Mouse (Mus musculus): ENCODE results near the gene Sik1. TPM values are rescaled to one million over a fixed set of nuclear protein-coding genes. Genes with fewer than 3 reads are reported as not detected.
"Not testable (repeated sequence)": the region's sequence is repeated elsewhere in the genome, so short reads cannot be mapped to it uniquely, and the experiment has no call there.

The Sik1 gene
- total RNA-seq (2021), result 100 to 1,000 TPM; 124 to 127 TPM
- long read RNA-seq, experiment 1, partial matches to known transcripts, result 1 of 2 reads
- long read RNA-seq, experiment 1, other reads (novel, unspliced or antisense), result 1 of 2 reads
- long read RNA-seq, experiment 2, partial matches to known transcripts, result 1 of 1 reads
- long read RNA-seq, experiment 2, other reads (novel, unspliced or antisense), result 0 of 1 reads

DNA sequence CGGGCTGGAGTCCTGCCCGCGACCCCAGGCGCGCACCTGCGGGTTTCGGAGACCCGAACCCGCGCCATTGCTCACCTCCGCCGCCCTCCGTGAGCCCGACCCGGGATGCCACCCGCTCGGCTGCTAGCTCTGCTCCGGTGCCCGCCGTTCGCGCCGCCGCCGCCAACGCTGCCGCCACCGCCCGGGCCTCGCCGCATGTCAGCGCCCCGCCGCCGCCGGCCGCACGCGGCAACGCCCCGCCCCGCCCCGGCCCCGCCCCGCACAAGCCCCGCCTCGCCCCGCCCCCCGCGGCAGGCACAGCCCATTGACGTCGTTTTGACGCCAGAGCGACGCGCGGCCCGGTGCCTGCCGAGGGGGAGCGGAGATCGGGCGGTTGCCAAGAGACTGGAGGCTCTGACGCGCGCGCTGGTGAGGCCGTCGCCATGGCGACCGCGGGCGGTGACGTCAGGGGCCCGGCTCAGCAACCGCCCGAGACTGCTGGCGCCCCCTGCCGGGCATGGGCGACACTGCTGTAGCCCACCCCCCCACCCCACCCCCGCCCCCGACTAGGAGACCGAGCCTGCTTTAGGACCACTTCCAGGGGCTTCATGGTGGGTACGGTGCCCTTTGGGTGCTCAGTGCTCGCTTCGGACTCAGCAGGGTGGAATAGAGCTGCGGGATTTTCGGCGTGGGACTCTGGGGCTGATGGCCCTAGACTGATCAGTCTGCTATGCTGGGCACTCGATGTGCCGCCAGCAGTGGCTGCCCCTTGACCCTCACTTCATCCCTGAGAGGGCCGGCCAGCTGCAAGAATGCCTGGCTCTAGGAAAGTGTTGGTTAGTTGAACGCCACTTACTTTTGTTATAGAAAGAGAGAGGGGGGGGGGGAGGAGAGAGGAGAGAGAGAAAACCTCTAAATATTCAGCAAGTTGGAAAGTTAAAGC is at the start of gene Sik1:
Gene Sik1 (minus strand): TSS at position 208 of the 922 bp plus-strand sequence.
- DNase-seq, result peak; percentile 99

DNA sequence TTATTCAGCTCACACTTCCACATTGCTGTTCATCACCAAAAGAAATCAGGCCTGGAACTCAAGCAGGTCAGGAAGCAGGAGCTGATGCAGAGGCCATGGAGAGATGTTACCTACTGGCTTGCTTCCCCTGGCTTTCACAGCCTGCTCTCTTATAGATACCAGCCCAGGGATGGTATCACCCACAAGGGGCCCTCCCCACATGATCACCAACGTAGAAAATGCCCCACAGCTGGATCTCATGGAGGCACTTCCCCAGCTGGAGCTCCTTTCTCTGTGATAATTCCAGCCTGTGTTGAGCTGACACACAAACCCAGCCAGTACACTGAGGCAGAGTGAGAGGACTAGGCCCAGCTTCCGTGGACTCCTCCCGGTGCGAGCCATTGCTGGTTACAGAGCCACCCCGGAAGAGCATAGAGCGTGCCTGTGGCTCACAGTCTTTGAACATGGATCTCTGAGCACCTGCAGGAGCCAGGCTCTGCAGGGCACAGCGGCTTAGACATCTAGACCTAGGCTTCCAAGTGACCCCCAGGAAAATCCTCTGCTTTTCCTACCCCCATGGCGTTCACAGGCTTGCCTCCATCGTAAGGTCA is 49.7 kb upstream of the Sik1 start:
- no peak for DNase-seq

DNA sequence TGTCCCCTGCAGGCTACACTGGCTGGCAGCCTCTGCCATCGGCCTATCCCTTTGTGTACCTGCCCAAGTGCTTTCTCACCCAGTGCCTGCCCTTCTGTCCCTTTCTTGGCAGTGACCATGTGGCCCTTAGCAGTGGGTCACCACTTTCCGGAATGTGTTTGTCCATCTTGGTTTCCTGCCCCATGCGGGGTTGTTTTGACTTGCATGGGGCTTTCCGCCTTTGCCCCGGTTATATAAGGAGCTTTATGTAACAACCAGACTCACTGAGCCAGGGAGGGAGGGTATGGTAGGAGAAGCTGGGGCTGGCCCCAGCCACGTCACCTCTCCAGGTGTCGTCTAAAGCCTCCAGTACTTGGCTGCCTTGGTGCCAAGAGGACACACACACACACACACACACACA is 48.4 kb upstream of the Sik1 start:
- no peak for DNase-seq

DNA sequence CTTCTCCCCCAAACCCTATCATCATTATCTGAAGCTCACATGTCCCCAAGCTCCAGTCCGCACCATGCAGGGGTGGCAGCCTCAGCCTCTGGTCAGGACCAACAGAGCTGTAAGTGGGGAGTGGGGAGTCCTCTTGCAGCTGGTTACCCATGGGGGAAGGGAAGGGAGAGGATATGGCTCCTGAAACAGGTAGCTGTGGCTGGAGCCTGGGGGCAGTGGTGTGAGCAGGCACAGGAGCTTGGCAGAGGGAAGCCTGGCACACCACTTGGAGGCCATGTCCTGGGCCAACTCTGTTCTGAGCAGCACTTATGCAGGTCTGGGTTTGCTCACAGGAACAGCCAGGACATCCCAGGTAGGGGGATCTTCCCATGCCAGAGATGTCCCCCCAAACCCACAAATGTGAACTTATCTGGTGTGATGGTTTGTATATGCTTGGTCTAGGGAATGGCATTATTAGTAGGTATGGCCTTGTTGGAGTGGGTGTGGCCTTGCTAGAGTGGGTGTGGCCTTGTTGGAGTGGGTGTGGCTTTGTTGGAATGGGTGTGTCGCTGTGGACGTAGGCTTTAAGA is 47.1 kb upstream of the Sik1 start:
- no peak for DNase-seq

DNA sequence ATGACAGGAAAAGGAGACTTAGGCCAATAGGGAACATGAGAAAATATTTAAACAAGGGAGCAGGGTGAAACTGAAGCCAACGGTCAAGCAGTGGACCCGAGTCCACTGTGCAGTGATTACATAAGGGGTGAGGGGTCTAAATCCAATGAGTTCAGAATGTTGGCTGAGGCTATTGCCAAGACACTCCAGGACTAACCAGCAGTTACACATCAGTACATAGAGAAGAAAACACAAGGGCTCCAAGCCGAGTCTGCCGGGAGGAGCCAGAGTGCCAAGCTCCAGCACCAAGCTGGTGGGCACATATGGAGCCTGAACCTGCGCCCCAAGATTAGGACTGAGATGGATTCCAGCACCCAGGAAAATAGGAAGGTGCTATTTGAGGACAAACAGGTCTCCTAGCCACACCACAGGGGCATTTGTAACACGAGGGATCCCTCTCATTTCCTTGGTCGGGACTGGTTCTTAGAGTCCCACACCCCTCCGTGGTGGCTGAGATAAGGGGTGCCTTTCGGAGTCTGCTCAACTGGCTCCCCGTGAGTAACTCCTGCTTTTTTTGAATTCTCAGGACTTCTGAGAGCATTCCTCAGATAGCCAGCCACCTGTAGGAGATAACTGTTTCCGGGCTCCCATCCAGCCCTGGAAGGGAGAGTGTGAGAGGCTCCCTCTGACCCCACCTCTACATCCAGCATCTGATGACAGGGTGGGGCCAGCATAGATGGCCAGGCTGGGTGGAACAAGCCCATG is 46.0 kb upstream of the Sik1 start:
- DNase-seq, result no peak

DNA sequence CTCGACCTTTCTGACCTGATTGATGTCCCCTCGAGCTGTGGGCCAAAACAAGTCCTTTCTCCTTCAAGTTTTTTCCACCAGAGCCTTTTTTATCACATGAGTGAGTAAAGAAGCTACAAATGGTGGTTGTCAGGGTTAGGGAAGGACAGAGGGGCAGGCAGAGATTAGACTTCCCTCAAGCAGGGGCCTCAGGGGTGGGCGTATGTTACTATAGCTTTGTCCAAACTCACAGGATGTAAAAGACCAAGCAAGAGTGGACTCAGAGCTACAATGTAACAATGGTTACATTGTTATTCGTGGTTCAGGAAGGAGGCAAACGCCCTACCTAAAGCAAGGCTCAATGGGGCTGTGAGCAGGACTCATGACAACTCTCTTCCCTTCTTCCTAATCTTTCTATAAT is 43.3 kb upstream of the Sik1 start:
- DNase-seq, result no peak

DNA sequence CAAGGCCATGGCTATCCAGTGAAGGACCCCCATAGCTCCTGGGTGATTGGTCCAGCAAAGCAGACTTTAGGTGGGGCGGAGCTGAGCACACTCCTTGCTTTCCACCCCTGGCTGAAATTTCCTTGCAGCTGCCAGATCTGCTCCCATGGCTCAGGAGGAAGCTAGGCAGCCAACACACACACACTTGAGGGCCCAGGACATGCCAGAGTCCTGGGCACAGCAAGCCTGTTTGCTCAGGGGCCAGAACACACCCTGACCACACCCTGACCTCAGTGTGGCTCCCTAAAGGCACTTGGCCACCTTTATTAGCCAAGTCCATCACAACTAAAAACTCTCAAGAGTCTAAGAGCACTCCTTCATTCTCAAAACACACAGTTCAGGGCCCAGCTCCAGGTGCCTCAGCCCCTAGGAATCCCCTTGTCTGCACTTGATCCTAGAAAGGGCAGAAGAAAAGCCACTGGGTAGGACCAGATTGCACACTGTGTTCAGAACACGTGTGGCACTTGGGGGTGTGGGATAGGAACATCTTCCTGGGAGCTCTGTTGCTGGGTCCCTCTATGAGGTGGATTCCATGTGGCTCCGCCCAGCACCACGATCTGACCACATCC is 41.7 kb upstream of the Sik1 start:
- no peak for DNase-seq

DNA sequence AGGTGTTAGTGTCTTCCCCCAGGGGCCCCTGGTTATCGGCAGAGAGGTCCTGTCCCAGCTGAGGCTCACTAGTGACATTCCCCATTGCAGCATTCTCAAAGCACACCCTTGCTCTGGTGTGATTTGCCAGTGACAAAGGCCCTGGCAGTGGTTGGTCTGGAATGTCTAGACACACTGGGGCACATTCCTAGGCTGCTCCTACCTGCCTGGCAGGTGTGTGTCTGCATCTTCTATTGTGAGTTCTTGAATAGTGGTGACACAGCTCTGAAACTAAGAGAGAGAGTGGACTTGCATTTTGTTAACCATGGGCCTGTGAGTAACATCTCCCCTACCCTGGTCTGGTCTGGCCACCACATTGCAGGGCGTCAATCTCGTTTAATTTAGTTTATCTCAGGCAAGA is 41.1 kb upstream of the Sik1 start:
- DNase-seq, result no peak

DNA sequence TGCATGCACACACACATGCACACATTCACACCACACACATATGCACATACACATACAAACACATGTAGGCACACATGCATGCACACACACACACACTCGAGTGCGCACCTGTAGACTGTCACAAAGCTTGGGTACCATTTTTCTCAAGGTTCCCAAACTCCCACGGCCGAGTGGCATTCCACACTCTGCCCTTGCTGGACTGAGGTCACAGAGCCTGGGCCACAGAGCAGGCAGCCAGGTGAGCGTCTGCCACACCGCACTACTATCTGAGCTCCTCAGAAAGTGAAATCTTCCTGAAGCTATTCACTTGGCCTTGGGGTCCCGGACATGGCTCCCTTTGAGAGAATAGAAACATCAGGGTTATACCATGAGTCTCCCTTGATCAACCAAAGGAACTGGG is 40.7 kb upstream of the Sik1 start:
- DNase-seq, result no peak

DNA sequence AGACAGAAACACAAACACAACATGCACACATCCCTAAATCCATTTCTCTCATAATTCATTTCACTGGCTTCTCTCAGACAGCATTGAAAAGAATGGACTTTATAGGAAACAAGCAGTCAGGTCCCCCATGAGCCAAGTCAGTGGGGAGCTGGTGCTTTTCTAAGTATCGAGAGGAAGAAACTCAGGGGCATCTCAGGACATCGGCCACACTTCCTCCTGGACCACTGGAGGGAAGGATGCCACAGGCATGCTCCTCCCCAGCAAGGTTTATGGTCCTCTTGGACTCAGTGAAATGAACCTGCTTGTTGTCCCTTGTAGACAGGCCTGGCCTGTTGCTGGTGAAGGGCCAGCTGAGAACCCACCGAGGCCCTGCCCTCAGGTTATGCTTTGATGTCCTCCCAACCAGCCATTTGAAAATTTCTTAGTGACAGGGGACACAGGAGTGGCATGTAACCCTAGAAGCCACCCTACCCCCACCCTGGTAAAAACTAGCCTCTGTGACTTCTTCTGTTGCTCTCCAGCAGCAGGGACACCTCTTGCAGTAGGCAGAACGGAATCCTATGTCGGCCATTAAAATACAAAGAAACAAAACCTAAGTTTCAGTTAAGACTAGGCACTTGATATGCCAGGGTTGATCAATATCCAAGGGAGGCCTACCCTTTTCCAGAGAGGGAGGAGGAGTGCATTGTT is 37.9 kb upstream of the Sik1 start:
- DNase-seq, result no peak

DNA sequence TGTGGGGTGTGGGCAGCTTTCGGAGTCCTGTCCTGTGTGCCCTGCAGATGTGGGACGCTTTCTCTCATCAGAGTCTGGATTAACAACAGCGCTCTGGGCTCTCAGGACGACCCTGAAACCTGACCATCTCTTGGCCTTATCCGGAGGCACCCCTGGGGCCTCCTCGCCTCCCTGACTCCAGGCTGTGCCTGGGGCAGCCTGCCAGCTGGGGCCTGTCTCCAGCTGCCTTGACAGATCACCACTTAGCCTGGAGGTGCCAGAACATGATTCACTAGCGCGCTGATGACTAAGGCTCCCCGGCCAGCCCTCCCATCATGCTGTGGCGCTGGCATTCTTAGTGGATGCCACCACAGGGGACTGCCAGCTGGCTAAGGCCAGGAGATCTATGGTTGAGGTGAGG is 37.1 kb upstream of the Sik1 start:
- DNase-seq, result peak; percentile 95 to 96

DNA sequence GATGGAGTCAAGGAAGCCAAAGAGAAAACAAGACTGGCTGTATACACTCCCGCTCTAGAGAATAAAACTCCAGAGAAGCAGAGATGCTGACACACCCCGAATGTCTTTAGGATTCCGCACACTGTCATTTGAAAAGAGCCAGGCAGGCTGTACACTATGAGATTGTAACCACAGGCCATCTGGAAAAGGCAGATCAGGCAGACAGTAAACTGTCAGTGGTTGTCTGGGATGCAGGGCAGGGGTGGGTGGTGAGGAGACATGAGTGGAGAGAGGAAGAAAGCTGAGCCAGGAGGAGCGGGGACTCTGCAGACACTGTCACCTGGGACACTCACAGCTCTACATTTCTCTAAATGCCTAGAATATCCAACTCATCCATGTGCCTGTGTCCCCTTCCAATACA is 36.3 kb upstream of the Sik1 start:
- no peak for DNase-seq

DNA sequence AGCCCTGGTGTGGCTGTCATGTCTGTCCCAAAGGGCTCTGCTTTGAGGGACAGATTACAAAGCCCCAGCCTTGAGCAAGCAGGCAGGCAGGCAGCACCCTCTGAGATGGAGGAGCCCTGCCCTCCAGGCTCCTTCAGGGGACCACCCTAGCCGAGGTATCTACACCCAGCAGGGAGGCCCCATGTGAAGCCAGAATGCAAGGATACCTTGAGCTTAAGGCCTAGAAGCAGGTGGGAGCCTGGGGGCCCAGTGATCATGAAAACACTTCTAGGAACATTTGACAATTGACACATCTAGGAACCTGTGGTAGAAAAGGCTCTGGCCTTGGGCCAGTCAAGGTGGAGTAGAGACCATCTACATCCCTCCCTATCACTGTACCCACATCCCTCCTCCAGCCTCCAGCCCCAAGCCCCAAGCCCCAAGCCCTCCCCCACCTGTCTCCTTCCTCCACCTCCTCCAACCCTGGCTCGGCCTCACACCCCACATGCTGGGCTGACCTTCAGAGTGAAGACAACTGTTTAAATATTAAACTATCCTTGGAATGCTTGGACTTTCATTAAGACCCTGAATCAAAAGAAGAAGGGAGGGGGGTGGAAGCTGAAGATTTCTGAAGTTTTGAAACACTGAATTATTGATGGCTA is 34.8 kb upstream of the Sik1 start:
- DNase-seq, result no peak

DNA sequence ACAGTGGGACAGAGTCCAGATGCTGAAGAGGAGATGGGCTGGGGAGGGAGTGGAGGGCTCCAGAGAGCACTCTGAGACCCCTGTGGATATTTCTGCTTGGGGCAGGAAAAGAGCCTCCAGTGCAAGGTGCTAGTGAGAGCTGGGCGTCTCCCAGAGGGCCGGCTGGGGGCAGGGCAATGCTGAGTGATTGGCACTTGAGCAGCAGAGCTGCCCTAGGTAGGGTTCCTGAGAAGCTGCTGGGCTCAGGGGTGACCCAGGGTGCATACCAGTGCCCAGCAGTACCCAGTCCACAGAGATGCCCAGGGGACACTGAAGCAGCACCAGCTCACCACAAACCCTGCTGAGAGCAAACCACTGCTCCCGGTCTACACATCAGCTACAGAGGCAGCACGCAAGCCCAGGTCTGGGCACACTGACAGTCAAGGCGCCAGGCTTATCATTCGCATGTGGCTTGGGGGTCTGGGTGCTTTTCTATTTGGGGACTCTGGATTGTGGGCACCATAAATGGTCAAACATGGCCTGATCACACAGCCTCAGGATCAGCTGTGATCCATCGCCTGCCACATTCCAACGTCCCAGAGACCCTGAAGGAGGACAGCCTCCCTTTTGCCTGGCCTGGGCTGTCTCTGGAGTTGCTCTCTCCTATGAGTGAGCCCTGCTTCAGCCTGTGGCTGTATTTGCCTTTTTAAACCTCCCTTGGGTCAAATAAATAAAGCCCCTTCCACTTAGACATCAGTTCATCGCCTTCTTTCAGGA is 34.0 kb upstream of the Sik1 start:
- no peak for DNase-seq

DNA sequence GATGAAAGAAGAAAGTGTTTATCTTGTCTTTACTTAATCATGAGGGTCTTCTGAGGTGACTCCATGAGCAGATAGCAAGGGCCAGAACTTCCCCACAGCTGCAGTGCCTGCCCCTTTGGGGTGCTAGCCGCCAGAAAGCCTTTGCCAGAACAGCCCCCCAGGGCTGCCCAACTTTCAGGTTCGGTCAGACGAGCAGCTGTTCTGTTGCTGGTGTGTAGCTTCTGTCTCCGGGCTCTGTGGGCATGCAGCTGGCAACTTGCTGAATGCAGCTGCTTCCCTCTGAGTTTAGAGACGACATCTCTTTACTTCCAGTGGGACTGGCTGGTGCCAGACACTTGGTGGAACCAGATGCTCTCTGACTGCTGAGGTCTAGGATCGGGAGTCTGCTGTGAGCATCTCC is 32.9 kb upstream of the Sik1 start:
- DNase-seq, result no peak

DNA sequence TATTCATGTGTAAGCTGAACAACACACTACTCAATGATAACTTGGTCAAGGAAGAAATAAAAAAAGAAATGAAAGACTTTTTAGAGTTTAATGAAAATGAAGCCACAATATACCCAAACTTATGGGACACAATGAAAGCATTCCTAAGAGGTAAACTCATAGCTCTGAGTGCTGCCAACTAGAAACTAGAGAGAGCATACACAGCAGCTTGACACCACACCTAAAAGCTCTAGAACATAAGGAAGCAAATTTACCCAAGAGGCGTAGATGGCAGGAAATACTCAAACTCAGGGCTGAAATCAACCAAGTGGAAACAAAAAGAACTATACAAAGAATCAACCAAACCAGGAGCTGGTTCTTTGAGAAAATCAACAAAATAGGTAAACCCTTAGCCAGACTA is 29.1 kb upstream of the Sik1 start:
- not testable (repeated sequence) for DNase-seq

DNA sequence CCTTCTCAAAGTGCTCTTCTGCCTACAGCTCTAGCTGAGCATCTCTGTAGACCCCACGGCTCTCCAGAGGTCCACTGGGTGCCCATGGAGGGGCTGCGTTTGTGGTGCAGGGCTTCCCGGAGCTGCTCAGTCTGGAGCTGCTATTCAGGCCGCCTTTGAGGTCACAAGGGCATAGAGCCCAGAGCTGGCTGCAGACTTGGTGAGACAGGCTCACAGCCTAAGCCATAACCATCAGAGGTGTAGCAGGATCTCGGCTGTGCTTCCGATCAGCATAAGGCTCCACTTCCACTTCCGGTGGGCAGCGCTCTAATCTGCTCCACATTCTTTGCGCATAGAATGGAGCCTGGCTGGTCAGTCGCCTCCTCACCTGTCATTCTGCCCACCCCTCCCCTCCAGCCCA is 23.8 kb upstream of the Sik1 start:
- no peak for DNase-seq

DNA sequence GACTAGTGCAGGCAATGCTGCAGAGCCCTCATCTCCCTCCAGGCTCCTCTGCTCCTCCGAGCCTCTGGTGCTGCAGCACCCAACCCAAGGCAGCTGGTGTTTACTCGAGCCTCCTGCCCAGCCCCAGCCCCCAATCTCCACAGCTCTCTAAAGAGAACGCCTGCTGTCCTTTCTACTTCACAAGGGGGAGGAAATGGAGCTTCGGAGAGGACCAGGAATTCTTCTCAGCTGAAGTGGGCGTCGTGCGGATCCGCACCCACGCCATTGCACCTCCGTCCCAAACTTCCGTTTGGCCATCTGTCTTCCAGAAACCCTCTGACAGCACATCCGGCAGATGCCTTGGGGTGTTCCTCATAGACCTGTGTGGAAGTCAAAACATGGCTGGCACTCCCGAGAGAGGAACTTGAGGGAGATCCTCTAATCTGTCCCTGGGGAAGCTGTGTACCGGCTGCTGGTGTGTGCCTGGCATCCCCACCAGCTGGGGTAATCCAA is 22.1 kb upstream of the Sik1 start:
- DNase-seq, result no peak

DNA sequence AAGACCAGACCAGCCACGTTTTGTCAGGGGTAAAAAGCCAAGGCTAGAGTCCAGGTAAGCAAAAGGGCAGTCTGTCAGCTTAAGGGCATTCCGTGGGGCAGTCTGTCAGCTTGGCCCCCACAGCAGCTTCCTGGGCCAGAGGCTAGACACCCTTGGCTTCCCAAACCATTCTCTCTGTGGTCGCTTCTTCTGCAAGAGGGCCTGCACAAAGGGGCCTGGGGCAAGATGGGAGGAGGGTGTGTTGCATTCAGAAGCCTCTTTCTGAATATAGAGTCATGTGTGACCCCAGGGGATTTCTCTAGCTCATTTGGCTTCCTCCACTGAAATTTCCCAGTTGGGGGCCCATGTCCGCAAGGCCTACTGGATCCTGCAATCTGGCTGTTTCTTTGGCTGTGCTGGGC is 21.6 kb upstream of the Sik1 start:
- DNase-seq, result no peak

DNA sequence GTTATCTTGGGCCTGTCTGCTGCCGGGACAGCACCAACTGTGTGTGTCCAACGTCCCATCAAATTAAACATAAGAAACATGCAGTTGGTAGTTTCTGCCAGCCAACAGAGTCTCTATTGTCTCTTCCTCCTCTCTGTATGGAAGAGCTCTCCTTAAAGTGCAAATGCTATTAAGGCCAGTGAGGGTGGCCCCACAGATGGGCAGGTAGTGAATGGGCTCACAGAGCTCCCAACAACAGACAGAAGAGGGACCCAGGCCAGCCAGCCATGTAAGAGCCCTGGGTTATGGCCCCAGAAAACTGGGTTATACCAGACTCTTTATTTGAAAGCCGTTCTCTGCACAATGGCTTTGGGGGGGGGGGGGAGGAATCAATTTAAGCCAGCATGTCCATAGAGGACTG is 21.2 kb upstream of the Sik1 start:
- DNase-seq, result no peak
